Mouse (Mus musculus) liver, postnatal 0 days (tissue): ENCODE results near the gene Onecut3.

Experiments
- CTCF ChIP-seq: sonication (generic); IDR thresholded peaks from 2 replicates; pipeline ENCODE4 v1.5.1; 2016; ENCODE audit warnings: antibody characterized with exemption, low read depth
- EP300 ChIP-seq: IDR thresholded peaks from 2 replicates; pipeline ENCODE4 v1.6.1; 2016; ENCODE audit warnings: antibody characterized with exemption, low read depth, mild to moderate bottlenecking

DNA sequence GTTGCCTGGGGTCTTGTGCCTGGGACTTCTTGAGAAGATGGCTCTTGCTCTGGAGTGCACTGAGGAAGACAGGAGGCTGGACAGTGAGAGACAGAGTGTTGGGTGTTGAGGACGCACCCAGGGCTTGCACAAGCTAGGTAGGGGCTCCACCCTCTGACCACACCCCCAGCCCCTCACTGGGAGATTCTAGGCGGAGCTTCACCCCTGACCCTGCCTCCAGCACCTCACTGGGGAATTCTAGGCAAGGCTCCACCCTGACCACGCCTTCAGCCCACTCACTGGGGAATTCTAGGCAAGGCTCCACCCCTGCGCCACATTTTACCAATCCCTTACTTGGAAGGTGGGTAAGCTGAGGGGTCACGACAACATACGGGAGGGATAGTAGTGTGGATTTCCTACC is 44.0 kb upstream of the Onecut3 start:
- TF ChIP-seq EP300 (no peak), CTCF (no peak)
